Mouse (Mus musculus) kidney, embryonic 14.5 days (tissue): ENCODE data around the gene Tbxa2r. TPM values are rescaled to one million over a fixed set of nuclear protein-coding genes. Genes with fewer than 3 reads are reported as not detected.

Experiments used
- ATAC-seq: fragments of 200-750 bp; cut with Nextera tagmentation; 2 replicates; pipeline ENCODE4 v1.8.0; 2017; ENCODE audit warnings: moderate number of reproducible peaks, mild to moderate bottlenecking, moderate TSS enrichment, moderate library complexity; ENCODE audit not compliant: low FRiP score, low TSS enrichment
- H3K27ac ChIP-seq: fragments of 300-500 bp; sonication (generic); 2 replicates; pipeline ENCODE4 v1.5.1; 2014; ENCODE audit warnings: low read depth, mild to moderate bottlenecking, low read length, moderate library complexity, mixed read lengths
- H3K27me3 ChIP-seq: fragments of 300-500 bp; sonication (generic); 2 replicates; pipeline ENCODE4 v1.6.1; 2014; ENCODE audit warnings: mild to moderate bottlenecking, low read length; ENCODE audit not compliant: control insufficient read depth, insufficient read depth
- H3K36me3 ChIP-seq: fragments of 300-500 bp; sonication (generic); 2 replicates; pipeline ENCODE4 v1.6.1; 2014; ENCODE audit warnings: low read length, mixed read lengths; ENCODE audit not compliant: control insufficient read depth, insufficient read depth
- H3K4me1 ChIP-seq: fragments of 300-500 bp; sonication (generic); 2 replicates; pipeline ENCODE4 v1.6.1; 2014; ENCODE audit warnings: low read length, mixed read lengths; ENCODE audit not compliant: control insufficient read depth, insufficient read depth
- H3K4me2 ChIP-seq: fragments of 300-500 bp; sonication (generic); replicated peaks from 2 replicates; pipeline ENCODE4 v1.6.1; 2014; ENCODE audit warnings: low read depth, mild to moderate bottlenecking, low read length
- H3K4me3 ChIP-seq: fragments of 300-500 bp; sonication (generic); 2 replicates; pipeline ENCODE4 v1.5.1; 2014; ENCODE audit warnings: mild to moderate bottlenecking, low read length
- H3K9ac ChIP-seq: fragments of 300-500 bp; sonication (generic); 2 replicates; pipeline ENCODE4 v1.6.1; 2014; ENCODE audit warnings: low read depth, mild to moderate bottlenecking, low read length, moderate library complexity
- H3K9me3 ChIP-seq: fragments of 300-500 bp; sonication (generic); 2 replicates; pipeline ENCODE4 v1.6.1; 2016; ENCODE audit warnings: low read length; ENCODE audit not compliant: control insufficient read depth
- WGBS: fragments of 180-500 bp; shearing (Covaris S2); extraction: QIAGEN DNeasy Blood & Tissue Kit; methylation state at CpG from one replicate; pipeline ENCODE4 v1.1.7; 2014; 5-methylcytosine and 5-hydroxymethylcytosine counted together
- polyA plus RNA-seq: library from polyadenylated mRNA; unstranded; fragments of >200 nt; fragmentation: Nextera tagmentation; extraction: Ambion mirVana; gene quantifications from 2 replicates; pipeline ENCODE4 v1.2.1, GENCODE M21; 2014

The Tbxa2r gene
- polyA plus RNA-seq, 1 experiment from 2014 or later, result 10.1 TPM

- Histone ChIP-seq H3K27me3 (no peaks in the 10 kb centered on the region), H3K9ac (peak overlapping the region; percentile 12; the same call in 1 of the 2 replicates), H3K9me3 (no peaks in the 10 kb centered on the region), H3K27ac (no peak overlapping the region), H3K4me1 (peaks cover 14% of the 10 kb centered on the region), H3K4me3 (no peak overlapping the region), H3K4me2 (no peak overlapping the region), H3K36me3 (peaks cover 58% of the 10 kb centered on the region)
- 94% methylated on average over 23 of the region's 23 CpGs for WGBS
- no peak for ATAC-seq
Measured at GRCm38 (mm10) chr10:81323141-81323775, 5.3 kb upstream of the Tbxa2r start.

- Histone ChIP-seq H3K27ac (no peak overlapping the region), H3K9me3 (no peaks in the 10 kb centered on the region), H3K27me3 (no peaks in the 10 kb centered on the region), H3K4me1 (peaks cover 15% of the 10 kb centered on the region), H3K36me3 (peaks cover 53% of the 10 kb centered on the region), H3K9ac (no peak overlapping the region), H3K4me3 (no peak overlapping the region), H3K4me2 (no peak overlapping the region)
- ATAC-seq, result no peak
- WGBS, result 95% methylated on average over 18 of the region's 18 CpGs
Measured at GRCm38 (mm10) chr10:81323791-81324530, 4.6 kb upstream of the Tbxa2r start.

- Histone ChIP-seq H3K9ac (no peak overlapping the region), H3K27ac (no peak overlapping the region), H3K36me3 (peaks cover 51% of the 10 kb centered on the region), H3K4me3 (no peak overlapping the region), H3K4me1 (peaks cover 16% of the 10 kb centered on the region; the same call in 1 of the 2 replicates), H3K9me3 (no peaks in the 10 kb centered on the region), H3K4me2 (no peak overlapping the region), H3K27me3 (no peaks in the 10 kb centered on the region)
- ATAC-seq, result no peak
- 93% methylated on average over 21 of the region's 21 CpGs for WGBS
Measured at GRCm38 (mm10) chr10:81325176-81325575, 3.4 kb upstream of the Tbxa2r start.

GRCm38 (mm10) chr10:81325781-81326180 lies 2.8 kb upstream of the Tbxa2r start:
- no peaks in the 10 kb centered on the region for H3K27me3 ChIP-seq
- no peak overlapping the region for H3K4me3 ChIP-seq
- WGBS, result 91% methylated on average over 18 of the region's 18 CpGs
- peaks cover 16% of the 10 kb centered on the region; the same call in 1 of the 2 replicates for H3K4me1 ChIP-seq
- no peak overlapping the region for H3K9ac ChIP-seq
- no peak overlapping the region for H3K4me2 ChIP-seq
- no peaks in the 10 kb centered on the region for H3K9me3 ChIP-seq
- H3K27ac ChIP-seq, result no peak overlapping the region; the same call in 1 of the 2 replicates
- ATAC-seq, result no peak
- H3K36me3 ChIP-seq, result peaks cover 51% of the 10 kb centered on the region

- 80% methylated on average over 6 of the region's 6 CpGs for WGBS
- Histone ChIP-seq H3K27me3 (no peaks in the 10 kb centered on the region), H3K36me3 (peaks cover 51% of the 10 kb centered on the region), H3K4me1 (peaks cover 16% of the 10 kb centered on the region; the same call in 1 of the 2 replicates), H3K4me3 (no peak overlapping the region), H3K27ac (peak overlapping the region; percentile 42), H3K9ac (no peak overlapping the region; the same call in 1 of the 2 replicates), H3K4me2 (no peak overlapping the region), H3K9me3 (no peaks in the 10 kb centered on the region)
- ATAC-seq, result no peak
Measured at GRCm38 (mm10) chr10:81326858-81327257, 1.7 kb upstream of the Tbxa2r start.

GRCm38 (mm10) chr10:81327959-81328358 lies 572 bp upstream of the Tbxa2r start:
- 17% methylated on average over 2 of the region's 2 CpGs for WGBS
- H3K9ac ChIP-seq, result 0 out of 2 replicates have a peak overlapping the region, but pooled peaks have one; percentile 20
- no peaks in the 10 kb centered on the region for H3K9me3 ChIP-seq
- H3K36me3 ChIP-seq, result peaks cover 43% of the 10 kb centered on the region
- peaks cover 8% of the 10 kb centered on the region for H3K27me3 ChIP-seq
- peaks cover 23% of the 10 kb centered on the region; the same call in 1 of the 2 replicates for H3K4me1 ChIP-seq
- H3K27ac ChIP-seq, result peak overlapping the region; percentile 87; the same call in 1 of the 2 replicates
- no peak overlapping the region for H3K4me3 ChIP-seq
- ATAC-seq, result no peak
- peak overlapping the region; percentile 34; the same call in 1 of the 2 replicates for H3K4me2 ChIP-seq

- peaks cover 9% of the 10 kb centered on the region for H3K27me3 ChIP-seq
- H3K9ac ChIP-seq, result peak overlapping the region; percentile 34; the same call in 1 of the 2 replicates
- 62% methylated on average over 10 of the region's 10 CpGs for WGBS
- peak overlapping the region; percentile 87 for H3K27ac ChIP-seq
- peaks cover 29% of the 10 kb centered on the region for H3K36me3 ChIP-seq
- H3K9me3 ChIP-seq, result no peaks in the 10 kb centered on the region
- peak; percentile 41; the same call in 1 of the 2 replicates for ATAC-seq
- peak overlapping the region; percentile 34 for H3K4me2 ChIP-seq
- peak overlapping the region; percentile 18; the same call in 1 of the 2 replicates for H3K4me3 ChIP-seq
- peaks cover 24% of the 10 kb centered on the region; the same call in 1 of the 2 replicates for H3K4me1 ChIP-seq
Measured at GRCm38 (mm10) chr10:81329194-81329975, 854 bp downstream of the Tbxa2r start.

- Histone ChIP-seq H3K27ac (peak overlapping the region; percentile 87), H3K4me2 (peak overlapping the region; percentile 34; the same call in 1 of the 2 replicates), H3K36me3 (peaks cover 23% of the 10 kb centered on the region), H3K4me3 (peak overlapping the region; percentile 9; the same call in 1 of the 2 replicates), H3K9ac (peak overlapping the region; percentile 34; the same call in 1 of the 2 replicates), H3K27me3 (peaks cover 9% of the 10 kb centered on the region), H3K9me3 (no peaks in the 10 kb centered on the region), H3K4me1 (peaks cover 31% of the 10 kb centered on the region)
- 61% methylated on average over 4 of the region's 4 CpGs for WGBS
- no peak for ATAC-seq
Measured at GRCm38 (mm10) chr10:81330007-81330406, 1.5 kb downstream of the Tbxa2r start.
